Mouse (Mus musculus) hindbrain, embryonic 14.5 days (tissue): Measurements from ENCODE around the gene Cpne7. TPM values are rescaled to one million over a fixed set of nuclear protein-coding genes. Genes with fewer than 3 reads are reported as not detected.

Source experiments
- ATAC-seq: fragments of 200-750 bp; cut with Nextera tagmentation; 2 replicates; pipeline ENCODE4 v1.8.0; 2017; ENCODE audit warnings: moderate number of reproducible peaks, mild to moderate bottlenecking, moderate TSS enrichment, moderate library complexity; ENCODE audit not compliant: low FRiP score
- DNase-seq: peaks from one replicate; pipeline ENCODE4 v3.0.0-alpha.2; 2015; ENCODE audit warnings: low spot score
- H3K27ac ChIP-seq: fragments of 300-500 bp; sonication (generic); 2 replicates; pipeline ENCODE4 v1.5.1; 2014; ENCODE audit warnings: mild to moderate bottlenecking, moderate library complexity
- H3K27me3 ChIP-seq: fragments of 300-500 bp; sonication (generic); 2 replicates; pipeline ENCODE4 v1.6.1; 2014; ENCODE audit warnings: mild to moderate bottlenecking, low read length, mixed read lengths; ENCODE audit not compliant: control insufficient read depth, insufficient read depth
- H3K36me3 ChIP-seq: fragments of 300-500 bp; sonication (generic); replicated peaks from 2 replicates; pipeline ENCODE4 v1.6.1; 2014; ENCODE audit not compliant: control insufficient read depth, insufficient read depth
- H3K4me1 ChIP-seq: fragments of 300-500 bp; sonication (generic); replicated peaks from 2 replicates; pipeline ENCODE4 v1.6.1; 2014; ENCODE audit warnings: antibody characterized with exemption, low read length, mixed read lengths; ENCODE audit not compliant: control insufficient read depth, insufficient read depth
- H3K4me2 ChIP-seq: fragments of 300-500 bp; sonication (generic); replicated peaks from 2 replicates; pipeline ENCODE4 v1.6.1; 2014; ENCODE audit warnings: mild to moderate bottlenecking, moderate library complexity
- H3K4me3 ChIP-seq: fragments of 300-500 bp; sonication (generic); replicated peaks from 2 replicates; pipeline ENCODE4 v1.5.1; 2014; ENCODE audit warnings: mild to moderate bottlenecking, low read length
- H3K9ac ChIP-seq: fragments of 300-500 bp; sonication (generic); 2 replicates; pipeline ENCODE4 v1.6.1; 2014
- H3K9me3 ChIP-seq: fragments of 300-500 bp; sonication (generic); 2 replicates; pipeline ENCODE4 v1.6.1; 2016; ENCODE audit warnings: low read length; ENCODE audit not compliant: control insufficient read depth
- WGBS: fragments of 180-500 bp; shearing (Covaris S2); extraction: QIAGEN DNeasy Blood & Tissue Kit; methylation state at CpG from one replicate; pipeline ENCODE4 v1.1.7; 2014; 5-methylcytosine and 5-hydroxymethylcytosine counted together
- polyA plus RNA-seq: library from polyadenylated mRNA; unstranded; fragments of >200 nt; fragmentation: Nextera tagmentation; extraction: Ambion mirVana; gene quantifications from 2 replicates; pipeline ENCODE4 v1.2.1, GENCODE M21; 2014

The Cpne7 gene
- polyA plus RNA-seq, 1 experiment from 2014 or later, result 2.2 TPM

DNA sequence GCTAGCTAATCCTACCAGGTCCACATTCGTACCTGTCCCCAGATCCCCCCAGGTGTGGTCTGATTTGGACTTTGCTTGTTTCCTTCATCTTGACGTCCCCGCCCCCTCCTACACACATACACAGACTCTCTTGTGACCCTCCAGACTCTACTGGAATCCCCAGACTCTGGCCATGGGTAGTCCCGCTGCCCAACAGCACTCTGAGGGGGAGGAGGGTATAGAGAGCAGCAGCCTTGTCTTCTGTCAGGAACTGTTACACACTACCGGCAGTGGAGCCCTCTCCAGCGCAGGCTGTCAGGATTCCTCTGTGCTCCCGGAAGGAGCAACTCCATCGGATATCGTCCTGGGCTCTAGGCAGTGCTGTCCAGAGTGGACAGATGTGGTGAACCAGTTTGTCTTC is 13.9 kb downstream of the Cpne7 start:
- H3K4me2 ChIP-seq, result no peak overlapping the region
- H3K4me3 ChIP-seq, result no peak overlapping the region
- no peak overlapping the region for H3K9ac ChIP-seq
- H3K27ac ChIP-seq, result no peak overlapping the region
- H3K36me3 ChIP-seq, result no peaks in the 10 kb centered on the region
- H3K4me1 ChIP-seq, result peaks cover 13% of the 10 kb centered on the region
- peaks cover 7% of the 10 kb centered on the region for H3K27me3 ChIP-seq
- no peak for ATAC-seq
- 73% methylated on average over 9 of the region's 9 CpGs for WGBS
- no peaks in the 10 kb centered on the region for H3K9me3 ChIP-seq
- no peak for DNase-seq

DNA sequence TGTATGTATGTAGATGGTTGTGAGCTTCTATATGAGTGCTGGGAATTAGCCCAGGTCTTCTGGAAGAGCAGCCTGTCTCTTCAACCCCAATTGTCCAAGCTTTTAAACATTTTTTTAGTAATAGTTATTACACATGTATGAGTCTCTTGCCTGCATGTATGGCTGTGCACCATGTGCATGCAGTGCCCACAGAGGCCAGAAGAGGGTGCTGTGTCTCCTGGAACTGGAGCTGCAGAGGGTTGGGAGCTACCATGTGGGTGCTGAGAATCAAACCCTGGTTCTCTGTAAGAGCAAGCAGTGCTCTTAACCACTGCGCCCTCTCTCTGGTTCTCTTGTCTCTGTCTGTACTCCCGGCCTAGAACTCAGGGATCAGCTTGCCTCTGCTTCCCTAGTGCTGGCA is 15.8 kb downstream of the Cpne7 start:
- no peak overlapping the region for H3K4me2 ChIP-seq
- DNase-seq (no peak), ATAC-seq (no peak)
- H3K9ac ChIP-seq, result no peak overlapping the region
- peaks cover 13% of the 10 kb centered on the region for H3K4me1 ChIP-seq
- no peaks in the 10 kb centered on the region for H3K27me3 ChIP-seq
- H3K36me3 ChIP-seq, result no peaks in the 10 kb centered on the region
- H3K4me3 ChIP-seq, result no peak overlapping the region
- WGBS, result 94% methylated on average over 2 of the region's 2 CpGs
- H3K9me3 ChIP-seq, result no peaks in the 10 kb centered on the region
- H3K27ac ChIP-seq, result no peak overlapping the region

DNA sequence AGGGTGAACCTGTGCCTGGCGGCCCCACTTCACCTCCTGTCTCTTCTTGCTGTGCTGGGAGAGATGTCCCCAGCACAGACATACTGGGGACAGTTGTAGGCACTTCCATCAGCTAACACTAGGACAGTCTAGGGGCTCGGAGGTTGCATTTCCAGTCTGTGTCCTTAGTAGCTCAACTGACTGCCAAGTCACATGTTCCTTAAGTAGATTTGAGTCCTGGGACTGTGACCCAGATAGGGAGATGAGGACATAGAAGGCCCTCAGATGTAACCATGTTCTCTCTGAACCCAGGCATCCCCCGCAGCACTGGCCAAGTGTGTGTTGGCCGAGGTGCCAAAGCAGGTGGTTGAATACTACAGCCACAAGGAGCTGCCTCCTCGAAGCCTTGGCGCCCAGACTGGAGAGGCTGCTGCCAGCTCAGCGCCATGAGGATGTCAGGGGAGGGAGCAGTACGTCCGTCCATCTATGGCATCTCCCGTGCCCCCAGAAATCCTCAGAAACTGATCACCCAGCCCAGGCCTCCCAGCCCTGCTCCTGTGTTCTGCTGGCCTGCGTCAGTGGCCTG is 17.1 kb downstream of the Cpne7 start:
- ATAC-seq (no peak), DNase-seq (no peak)
- Histone ChIP-seq H3K9me3 (no peaks in the 10 kb centered on the region), H3K36me3 (no peaks in the 10 kb centered on the region), H3K4me3 (no peak overlapping the region), H3K9ac (no peak overlapping the region), H3K4me2 (no peak overlapping the region), H3K27ac (no peak overlapping the region), H3K4me1 (peaks cover 13% of the 10 kb centered on the region), H3K27me3 (no peaks in the 10 kb centered on the region)
- 86% methylated on average over 11 of the region's 11 CpGs for WGBS

DNA sequence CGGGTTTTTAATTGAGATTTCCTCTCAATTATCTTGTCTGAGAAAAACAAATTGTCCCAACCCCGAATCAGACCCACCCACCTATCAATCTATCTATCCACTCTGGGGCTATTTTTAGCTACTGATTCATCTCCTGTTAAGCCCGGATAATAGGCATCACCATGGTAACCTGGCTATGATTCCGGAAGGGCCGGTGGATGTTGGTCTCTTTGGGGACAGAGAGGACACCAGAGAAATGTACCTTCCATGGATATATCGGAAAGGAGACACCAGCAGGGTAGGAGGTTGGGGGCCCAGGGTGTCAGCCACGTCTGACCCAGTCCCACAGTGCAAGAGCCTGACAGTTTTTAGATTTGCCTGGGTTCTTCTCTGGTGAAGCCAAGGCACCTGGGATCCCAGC is 18.2 kb downstream of the Cpne7 start:
- Histone ChIP-seq H3K4me3 (no peak overlapping the region), H3K27me3 (no peaks in the 10 kb centered on the region), H3K4me1 (peaks cover 13% of the 10 kb centered on the region), H3K27ac (peak overlapping the region; percentile 56; the same call in 1 of the 2 replicates), H3K4me2 (peak overlapping the region; percentile 17), H3K9me3 (no peaks in the 10 kb centered on the region), H3K9ac (no peak overlapping the region), H3K36me3 (no peaks in the 10 kb centered on the region)
- 5% methylated on average over 7 of the region's 7 CpGs for WGBS
- peak; percentile 53 for DNase-seq
- no peak for ATAC-seq

DNA sequence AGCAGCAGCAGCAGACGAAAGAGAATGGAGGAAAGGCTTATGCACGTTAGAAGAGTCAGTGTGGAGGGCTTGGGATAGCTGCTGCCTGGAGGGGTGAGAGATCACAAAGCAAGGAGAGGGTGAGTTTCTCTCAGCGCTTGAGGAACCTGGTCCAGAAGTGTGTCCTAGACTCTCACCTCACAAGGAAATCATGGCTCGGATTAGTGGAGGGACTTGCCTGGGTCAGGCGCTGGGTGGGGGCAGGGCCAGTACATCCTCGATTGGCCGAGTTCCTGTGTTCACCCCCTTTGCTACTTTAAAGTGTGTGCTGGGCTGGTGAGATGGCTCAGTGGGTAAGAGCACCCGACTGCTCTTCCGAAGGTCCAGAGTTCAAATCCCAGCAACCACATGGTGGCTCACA is 18.6 kb downstream of the Cpne7 start:
- Histone ChIP-seq H3K27ac (peak overlapping the region; percentile 56; the same call in 1 of the 2 replicates), H3K4me2 (peak overlapping the region; percentile 17), H3K27me3 (no peaks in the 10 kb centered on the region), H3K36me3 (no peaks in the 10 kb centered on the region), H3K9me3 (no peaks in the 10 kb centered on the region), H3K4me1 (peaks cover 13% of the 10 kb centered on the region), H3K4me3 (no peak overlapping the region), H3K9ac (no peak overlapping the region)
- WGBS, result 42% methylated on average over 9 of the region's 9 CpGs
- ATAC-seq (no peak), DNase-seq (no peak)

DNA sequence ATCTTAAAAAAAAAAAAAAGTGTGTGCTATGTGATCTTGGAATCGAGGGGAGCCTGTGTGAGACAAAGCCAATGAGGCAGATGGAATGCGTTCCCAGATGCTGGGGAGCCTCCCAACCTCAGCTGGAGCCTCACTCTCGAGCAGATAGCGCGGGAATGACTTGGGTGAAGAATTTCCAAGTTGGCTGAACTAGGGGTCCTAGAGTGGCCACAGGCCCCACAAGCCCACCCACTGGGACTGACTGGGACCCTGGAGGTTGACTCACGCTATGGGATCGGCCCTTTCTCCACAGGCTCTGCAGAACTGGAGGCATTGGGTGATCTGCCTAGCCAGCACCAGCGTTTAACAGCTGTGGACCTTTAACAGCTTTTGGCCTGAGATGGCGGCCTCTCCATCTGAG is 19.1 kb downstream of the Cpne7 start:
- DNase-seq, result no peak
- Histone ChIP-seq H3K4me3 (no peak overlapping the region), H3K4me1 (peaks cover 13% of the 10 kb centered on the region), H3K36me3 (no peaks in the 10 kb centered on the region), H3K9ac (no peak overlapping the region), H3K27me3 (no peaks in the 10 kb centered on the region), H3K27ac (no peak overlapping the region), H3K9me3 (no peaks in the 10 kb centered on the region), H3K4me2 (no peak overlapping the region)
- ATAC-seq, result no peak
- WGBS, result 80% methylated on average over 9 of the region's 9 CpGs

DNA sequence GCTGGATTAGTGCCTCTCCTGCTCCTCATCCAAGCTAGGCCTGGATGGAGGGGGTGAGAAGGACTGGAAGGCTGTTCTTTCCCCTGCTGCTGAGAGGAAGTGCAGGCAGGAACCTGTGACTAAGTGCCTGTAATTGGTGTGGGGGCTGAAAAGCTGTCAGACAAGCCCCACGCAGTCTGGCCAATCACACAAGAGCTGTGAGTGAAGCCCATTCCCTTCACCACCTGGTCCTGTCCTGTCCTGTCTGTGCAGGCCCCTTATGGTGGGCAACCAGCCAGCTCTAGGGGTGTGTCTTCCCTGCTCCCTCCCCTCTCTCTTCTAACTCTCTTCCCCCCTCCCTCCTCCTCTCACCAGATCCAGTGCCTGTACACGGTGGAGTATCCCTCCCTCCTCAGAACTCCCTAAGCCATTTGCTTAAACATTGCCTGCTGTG is 20.5 kb downstream of the Cpne7 start:
- no peak overlapping the region for H3K4me2 ChIP-seq
- H3K27me3 ChIP-seq, result no peaks in the 10 kb centered on the region
- DNase-seq (peak; percentile 54), ATAC-seq (peak; percentile 49)
- H3K4me3 ChIP-seq, result no peak overlapping the region
- H3K4me1 ChIP-seq, result peaks cover 13% of the 10 kb centered on the region
- H3K27ac ChIP-seq, result 0 out of 2 replicates have a peak overlapping the region, but pooled peaks have one; percentile 3
- H3K36me3 ChIP-seq, result no peaks in the 10 kb centered on the region
- WGBS, result 5% methylated on average over 2 of the region's 2 CpGs
- H3K9ac ChIP-seq, result no peak overlapping the region
- H3K9me3 ChIP-seq, result no peaks in the 10 kb centered on the region

DNA sequence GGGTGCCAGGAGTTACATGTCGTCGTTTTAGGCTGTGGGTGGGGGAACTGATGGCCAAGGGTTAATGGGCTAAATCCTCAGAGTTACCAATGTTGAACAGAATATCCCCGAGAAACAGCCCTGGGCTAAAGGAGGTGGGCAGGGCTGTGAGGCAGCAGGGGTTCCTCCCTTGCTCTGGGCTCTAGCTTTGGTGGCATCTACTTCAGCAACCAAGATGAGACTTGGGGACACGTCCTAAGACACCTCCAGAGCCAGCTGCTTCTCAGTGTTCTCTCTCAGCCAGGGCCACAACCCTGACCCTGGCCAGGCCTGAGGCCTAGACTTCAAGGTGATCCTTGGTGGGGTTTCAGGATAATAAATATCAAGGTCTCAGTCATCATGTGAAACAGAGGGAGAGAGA is 21.6 kb downstream of the Cpne7 start:
- H3K27me3 ChIP-seq, result no peaks in the 10 kb centered on the region
- H3K4me1 ChIP-seq, result peaks cover 13% of the 10 kb centered on the region
- no peak overlapping the region for H3K4me3 ChIP-seq
- no peak overlapping the region for H3K27ac ChIP-seq
- ATAC-seq (no peak), DNase-seq (no peak)
- no peak overlapping the region for H3K9ac ChIP-seq
- H3K4me2 ChIP-seq, result no peak overlapping the region
- WGBS, result 73% methylated on average over 4 of the region's 4 CpGs
- H3K36me3 ChIP-seq, result no peaks in the 10 kb centered on the region
- no peaks in the 10 kb centered on the region for H3K9me3 ChIP-seq

DNA sequence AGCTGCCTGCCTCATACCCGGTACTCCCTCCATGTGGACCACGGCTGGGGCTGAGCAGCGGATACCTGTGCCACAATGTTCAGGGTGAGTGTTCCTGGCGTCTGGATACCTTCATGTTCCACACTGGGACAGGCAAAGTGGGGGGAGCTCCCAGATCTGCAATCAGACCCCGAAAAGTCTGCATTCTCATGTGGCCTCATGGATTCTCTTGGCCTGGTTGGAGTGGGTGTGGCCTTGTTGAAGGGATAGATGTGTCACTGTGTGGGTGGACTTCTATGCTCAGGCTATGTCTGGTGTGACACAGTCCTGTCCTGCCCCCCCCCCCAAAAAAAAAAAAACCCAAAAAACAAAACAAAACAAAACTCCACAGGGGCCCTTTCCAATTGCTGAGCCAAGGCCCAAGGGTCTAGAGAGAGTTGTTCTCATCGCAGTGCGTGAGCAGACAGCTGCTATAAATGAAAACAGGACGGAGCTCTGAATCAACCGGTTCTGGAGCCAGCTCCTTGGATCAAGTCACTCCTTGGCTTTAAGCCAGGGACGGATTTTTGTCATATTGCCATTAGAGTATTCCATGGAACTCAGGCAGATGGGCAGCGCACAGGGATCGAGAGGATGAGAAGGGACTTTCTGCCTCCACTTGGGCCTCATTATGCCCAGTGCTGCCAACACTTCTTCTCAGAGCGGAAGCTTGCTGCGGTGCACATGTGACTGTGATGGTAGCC is 24.7 kb downstream of the Cpne7 start:
- Histone ChIP-seq H3K4me1 (no peaks in the 10 kb centered on the region), H3K36me3 (no peaks in the 10 kb centered on the region), H3K4me2 (no peak overlapping the region), H3K9me3 (no peaks in the 10 kb centered on the region), H3K4me3 (no peak overlapping the region), H3K9ac (no peak overlapping the region), H3K27ac (peak overlapping the region; percentile 62), H3K27me3 (no peaks in the 10 kb centered on the region)
- ATAC-seq, result peak; percentile 53; the same call in 1 of the 2 replicates
- WGBS, result 71% methylated on average over 14 of the region's 14 CpGs
- peak; percentile 72 for DNase-seq
